Mouse (Mus musculus) midbrain, embryonic 13.5 days (tissue): ENCODE data around the gene Ddx54. TPM values are rescaled to one million over a fixed set of nuclear protein-coding genes. Genes with fewer than 3 reads are reported as not detected.
A peak's percentile ranks its signal among the peaks of the same experiment; 100 is the strongest.

Source experiments
- ATAC-seq: fragments of 200-750 bp; cut with Nextera tagmentation; 2 replicates; pipeline ENCODE4 v1.8.0; 2017; ENCODE audit warnings: mild to moderate bottlenecking, moderate TSS enrichment, moderate library complexity
- H3K27ac ChIP-seq: fragments of 300-500 bp; sonication (generic); 2 replicates; pipeline ENCODE4 v1.5.1; 2015; ENCODE audit warnings: inconsistent platforms, mild to moderate bottlenecking, moderate library complexity
- H3K27me3 ChIP-seq: fragments of 300-500 bp; sonication (generic); 2 replicates; pipeline ENCODE4 v1.6.1; 2015; ENCODE audit warnings: mild to moderate bottlenecking, inconsistent platforms
- H3K36me3 ChIP-seq: fragments of 300-500 bp; sonication (generic); 2 replicates; pipeline ENCODE4 v1.6.1; 2015; ENCODE audit warnings: mild to moderate bottlenecking, inconsistent platforms
- H3K4me1 ChIP-seq: fragments of 300-500 bp; sonication (generic); replicated peaks from 2 replicates; pipeline ENCODE4 v1.6.1; 2015; ENCODE audit warnings: inconsistent platforms
- H3K4me2 ChIP-seq: fragments of 300-500 bp; sonication (generic); replicated peaks from 2 replicates; pipeline ENCODE4 v1.6.1; 2015; ENCODE audit warnings: moderate library complexity, mild to moderate bottlenecking, inconsistent platforms
- H3K4me3 ChIP-seq: fragments of 300-500 bp; sonication (generic); replicated peaks from 2 replicates; pipeline ENCODE4 v1.5.1; 2015; ENCODE audit warnings: mild to moderate bottlenecking, inconsistent platforms
- H3K9ac ChIP-seq: fragments of 300-500 bp; sonication (generic); replicated peaks from 2 replicates; pipeline ENCODE4 v1.6.1; 2015; ENCODE audit warnings: mild to moderate bottlenecking, inconsistent platforms
- H3K9me3 ChIP-seq: fragments of 300-500 bp; sonication (generic); 2 replicates; pipeline ENCODE4 v1.6.1; 2016; ENCODE audit warnings: mild to moderate bottlenecking, inconsistent platforms
- WGBS: fragments of 180-500 bp; shearing (Covaris S2); methylation state at CpG from one replicate; pipeline ENCODE4 v1.1.7; 2015; 5-methylcytosine and 5-hydroxymethylcytosine counted together
- polyA plus RNA-seq: library from polyadenylated mRNA; unstranded; fragments of >200 nt; fragmentation: Nextera tagmentation; extraction: Ambion mirVana; gene quantifications from 2 replicates; pipeline ENCODE4 v1.2.1, GENCODE M21; 2015

Ddx54 gene
- polyA plus RNA-seq, 1 experiment from 2014 or later, result 43.9 TPM

- H3K27ac ChIP-seq, result 0 out of 2 replicates have a peak overlapping the region, but pooled peaks have one; percentile 69
- 4% methylated on average over 6 of the region's 6 CpGs for WGBS
These were observed 7.7 kb upstream of the Ddx54 start for GRCm38 (mm10) chr5:120604839-120605238.

GRCm38 (mm10) chr5:120605241-120605661 lies 7.3 kb upstream of the Ddx54 start:
- H3K4me2 ChIP-seq, result peak overlapping the region; percentile 64
- H3K27ac ChIP-seq, result peak overlapping the region; percentile 69
- H3K9ac ChIP-seq, result peak overlapping the region; percentile 53; the same call in 1 of the 2 replicates
- no peaks in the 10 kb centered on the region for H3K27me3 ChIP-seq
- peaks cover 17% of the 10 kb centered on the region; the same call in 1 of the 2 replicates for H3K36me3 ChIP-seq
- H3K4me3 ChIP-seq, result peak overlapping the region; percentile 34
- no peaks in the 10 kb centered on the region for H3K9me3 ChIP-seq
- peak; percentile 71 for ATAC-seq
- H3K4me1 ChIP-seq, result peaks cover 12% of the 10 kb centered on the region
- WGBS, result 2% methylated on average over 10 of the region's 10 CpGs

More at GRCm38 (mm10) chr5:120604839-120605238, 7.7 kb upstream of the Ddx54 start:
- Histone ChIP-seq H3K4me3 (peak overlapping the region; percentile 34), H3K9ac (peak overlapping the region; percentile 53; the same call in 1 of the 2 replicates), H3K36me3 (peaks cover 17% of the 10 kb centered on the region; the same call in 1 of the 2 replicates), H3K4me1 (peaks cover 8% of the 10 kb centered on the region), H3K9me3 (no peaks in the 10 kb centered on the region), H3K27me3 (no peaks in the 10 kb centered on the region), H3K4me2 (peak overlapping the region; percentile 64)
- ATAC-seq, result 0 out of 2 replicates have a peak, but pooled peaks have one; percentile 24

- 2% methylated on average over 8 of the region's 8 CpGs for WGBS
- peak; percentile 83 for ATAC-seq
- H3K4me3 ChIP-seq, result peak overlapping the region; percentile 34
- peak overlapping the region; percentile 64 for H3K4me2 ChIP-seq
- no peaks in the 10 kb centered on the region for H3K9me3 ChIP-seq
- peaks cover 15% of the 10 kb centered on the region for H3K4me1 ChIP-seq
- peaks cover 17% of the 10 kb centered on the region; the same call in 1 of the 2 replicates for H3K36me3 ChIP-seq
- H3K9ac ChIP-seq, result no peak overlapping the region; the same call in 1 of the 2 replicates
- H3K27ac ChIP-seq, result peak overlapping the region; percentile 69
- H3K27me3 ChIP-seq, result no peaks in the 10 kb centered on the region
These were observed 6.9 kb upstream of the Ddx54 start for GRCm38 (mm10) chr5:120605688-120606087.

GRCm38 (mm10) chr5:120606590-120607200 lies 5.8 kb upstream of the Ddx54 start:
- peaks cover 24% of the 10 kb centered on the region for H3K4me1 ChIP-seq
- no peak overlapping the region for H3K27ac ChIP-seq
- WGBS, result 70% methylated on average over 25 of the region's 25 CpGs
- peaks cover 17% of the 10 kb centered on the region; the same call in 1 of the 2 replicates for H3K36me3 ChIP-seq
- no peaks in the 10 kb centered on the region for H3K9me3 ChIP-seq
- H3K27me3 ChIP-seq, result no peaks in the 10 kb centered on the region
- H3K9ac ChIP-seq, result 0 out of 2 replicates have a peak overlapping the region, but pooled peaks have one; percentile 11
- no peak overlapping the region for H3K4me3 ChIP-seq
- H3K4me2 ChIP-seq, result no peak overlapping the region
- no peak for ATAC-seq

GRCm38 (mm10) chr5:120607335-120607734 lies 5.2 kb upstream of the Ddx54 start:
- Histone ChIP-seq H3K4me1 (peaks cover 28% of the 10 kb centered on the region), H3K4me3 (no peak overlapping the region), H3K27me3 (no peaks in the 10 kb centered on the region), H3K4me2 (no peak overlapping the region), H3K9ac (no peak overlapping the region), H3K36me3 (peaks cover 17% of the 10 kb centered on the region; the same call in 1 of the 2 replicates), H3K27ac (no peak overlapping the region), H3K9me3 (no peaks in the 10 kb centered on the region)
- WGBS, result 81% methylated on average over 3 of the region's 3 CpGs
- no peak for ATAC-seq

GRCm38 (mm10) chr5:120609246-120609775 lies 3.2 kb upstream of the Ddx54 start:
- ATAC-seq, result no peak
- no peak overlapping the region for H3K4me2 ChIP-seq
- peaks cover 35% of the 10 kb centered on the region for H3K4me1 ChIP-seq
- peaks cover 17% of the 10 kb centered on the region; the same call in 1 of the 2 replicates for H3K36me3 ChIP-seq
- H3K9me3 ChIP-seq, result no peaks in the 10 kb centered on the region
- peak overlapping the region; percentile 39 for H3K9ac ChIP-seq
- 89% methylated on average over 16 of the region's 16 CpGs for WGBS
- H3K27ac ChIP-seq, result no peak overlapping the region
- no peaks in the 10 kb centered on the region for H3K27me3 ChIP-seq
- no peak overlapping the region for H3K4me3 ChIP-seq

GRCm38 (mm10) chr5:120610906-120611305 lies 1.6 kb upstream of the Ddx54 start:
- H3K9ac ChIP-seq, result peak overlapping the region; percentile 71
- H3K4me3 ChIP-seq, result peak overlapping the region; percentile 70; the same call in 1 of the 2 replicates
- no peaks in the 10 kb centered on the region for H3K27me3 ChIP-seq
- peak overlapping the region; percentile 87 for H3K4me2 ChIP-seq
- H3K9me3 ChIP-seq, result no peaks in the 10 kb centered on the region
- WGBS, result 97% methylated on average over 5 of the region's 5 CpGs
- ATAC-seq, result no peak
- peaks cover 34% of the 10 kb centered on the region for H3K4me1 ChIP-seq
- H3K27ac ChIP-seq, result no peak overlapping the region
- peaks cover 22% of the 10 kb centered on the region for H3K36me3 ChIP-seq

GRCm38 (mm10) chr5:120611416-120611815 lies 1.1 kb upstream of the Ddx54 start:
- Histone ChIP-seq H3K27ac (no peak overlapping the region; the same call in 1 of the 2 replicates), H3K4me3 (peak overlapping the region; percentile 70), H3K36me3 (peaks cover 27% of the 10 kb centered on the region), H3K9ac (peak overlapping the region; percentile 71), H3K4me1 (peaks cover 34% of the 10 kb centered on the region), H3K9me3 (no peaks in the 10 kb centered on the region), H3K27me3 (no peaks in the 10 kb centered on the region), H3K4me2 (peak overlapping the region; percentile 87)
- no peak for ATAC-seq
- 59% methylated on average over 8 of the region's 8 CpGs for WGBS

GRCm38 (mm10) chr5:120612822-120613604 lies 474 bp downstream of the Ddx54 start:
- Histone ChIP-seq H3K4me3 (peak overlapping the region; percentile 70), H3K27ac (peak overlapping the region; percentile 87), H3K9ac (peak overlapping the region; percentile 72), H3K9me3 (no peaks in the 10 kb centered on the region), H3K4me2 (peak overlapping the region; percentile 87), H3K36me3 (peaks cover 40% of the 10 kb centered on the region), H3K4me1 (peaks cover 34% of the 10 kb centered on the region), H3K27me3 (no peaks in the 10 kb centered on the region)
- peak; percentile 93 for ATAC-seq
- under 1% methylated on average over 69 of the region's 69 CpGs for WGBS

- Histone ChIP-seq H3K9me3 (no peaks in the 10 kb centered on the region), H3K9ac (no peak overlapping the region), H3K36me3 (peaks cover 56% of the 10 kb centered on the region), H3K4me2 (no peak overlapping the region), H3K27me3 (no peaks in the 10 kb centered on the region), H3K27ac (no peak overlapping the region), H3K4me3 (no peak overlapping the region), H3K4me1 (peaks cover 23% of the 10 kb centered on the region)
- 96% methylated on average over 4 of the region's 4 CpGs for WGBS
- ATAC-seq, result no peak
These were observed 3.4 kb downstream of the Ddx54 start for GRCm38 (mm10) chr5:120615903-120616302.

- Histone ChIP-seq H3K4me2 (no peak overlapping the region), H3K4me3 (no peak overlapping the region), H3K9ac (no peak overlapping the region), H3K9me3 (no peaks in the 10 kb centered on the region), H3K27me3 (no peaks in the 10 kb centered on the region), H3K4me1 (peaks cover 15% of the 10 kb centered on the region), H3K36me3 (peaks cover 84% of the 10 kb centered on the region), H3K27ac (no peak overlapping the region)
- ATAC-seq, result no peak
- WGBS, result 88% methylated on average over 12 of the region's 12 CpGs
These were observed 6.2 kb downstream of the Ddx54 start for GRCm38 (mm10) chr5:120618778-120619177.
